Mouse (Mus musculus): ENCODE data around the gene S100a10.

GRCm38 (mm10) chr3:93583056-93583455 is 28.2 kb downstream of the S100a10 start:
- TF ChIP-seq CTCF (IDR thresholded peaks at IDR 0.05; ENCODE audit: borderline replicate concordance, control insufficient read depth, extremely low read depth, insufficient read depth, low read length, poor library complexity) (no peak), POLR2A (IDR thresholded peaks at IDR 0.05; ENCODE audit: control insufficient read depth, extremely low read depth, insufficient read depth, low read length, poor library complexity) (no peak)

All from thymus, adult 2 months (tissue).